Mouse (Mus musculus) forelimb bud, embryonic 11.5 days (tissue): ENCODE data around the gene Ybey.

Source experiments
- DNase-seq: peaks from one replicate; pipeline ENCODE4 v3.0.0-alpha.2; 2012; ENCODE audit warnings: low read depth, low spot score

Gene Ybey

DNA sequence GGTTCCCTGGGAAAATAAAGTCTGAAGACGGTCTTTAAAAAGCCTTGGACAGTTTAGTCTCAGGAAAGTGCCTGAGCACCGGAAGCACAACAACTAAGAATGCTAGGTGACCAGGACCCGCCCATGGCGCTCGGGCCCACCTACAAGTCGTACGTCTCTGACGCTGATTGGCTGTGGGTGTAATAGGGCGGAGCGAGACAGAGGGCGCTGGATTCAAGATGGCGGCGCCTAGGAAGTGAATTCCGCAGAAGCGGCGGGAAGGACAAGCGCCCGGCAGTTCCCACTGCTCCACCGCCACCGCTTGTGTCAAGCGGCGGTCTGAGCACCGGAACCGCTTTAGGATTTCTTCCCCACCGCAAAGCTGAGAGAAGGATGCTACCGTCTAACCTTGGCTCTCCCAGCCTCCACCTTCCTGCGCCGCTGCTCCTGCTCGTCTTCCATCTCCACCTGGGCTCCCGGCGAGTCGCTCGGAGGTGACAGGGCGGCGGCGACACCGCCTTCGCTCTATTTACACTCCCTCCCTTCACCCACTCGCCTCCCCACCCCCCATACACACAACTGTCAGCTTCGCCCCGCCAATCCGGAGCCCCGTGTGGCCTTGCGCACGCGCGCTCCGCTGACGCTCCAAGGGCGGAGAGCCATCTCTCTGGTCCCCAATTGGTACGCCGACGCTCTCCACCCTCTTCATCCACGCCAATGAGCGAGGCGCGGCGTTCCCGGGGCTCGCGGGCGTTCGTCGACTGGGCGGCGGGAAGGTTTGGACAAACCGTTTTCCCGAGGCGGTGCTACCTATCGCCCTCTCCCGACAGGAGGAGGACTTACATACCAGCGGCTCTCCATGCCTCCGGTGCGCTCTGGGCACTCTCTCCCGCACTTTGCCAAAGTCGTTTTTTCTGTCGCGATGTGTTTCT is 26.5 kb downstream of the Ybey start, which contains the start of gene Pcnt:
Pcnt (minus strand) TSS at position 609 of the 911 bp plus-strand sequence.
- peak; percentile 98 for DNase-seq

DNA sequence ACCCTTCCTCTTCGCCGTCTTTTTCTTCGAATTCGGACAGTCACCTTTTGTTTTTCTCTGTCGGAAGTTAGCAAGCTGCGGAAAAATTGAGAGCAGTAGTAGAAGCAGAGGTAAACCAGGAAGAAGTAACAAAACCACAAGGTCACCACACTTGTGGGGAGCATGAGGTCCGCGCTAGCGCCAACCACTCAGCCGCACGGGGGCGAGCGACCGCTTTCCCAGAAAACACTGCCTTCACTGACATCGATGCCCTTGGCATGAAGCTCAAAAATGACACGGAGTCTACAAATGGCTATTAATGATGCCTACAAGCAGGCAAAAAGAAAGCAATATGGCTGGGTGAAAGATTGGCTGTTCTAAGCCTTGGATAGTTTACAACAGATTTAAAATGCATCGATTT is 28.6 kb downstream of the Ybey start, which contains the start of gene AC141477.1:
AC141477.1 (minus strand) TSS at position 164 of the 400 bp plus-strand sequence.
- no peak for DNase-seq

GRCm38 (mm10) chr10:76439107-76439890 is 29.6 kb downstream of the Ybey start:
- DNase-seq = no peak

DNA sequence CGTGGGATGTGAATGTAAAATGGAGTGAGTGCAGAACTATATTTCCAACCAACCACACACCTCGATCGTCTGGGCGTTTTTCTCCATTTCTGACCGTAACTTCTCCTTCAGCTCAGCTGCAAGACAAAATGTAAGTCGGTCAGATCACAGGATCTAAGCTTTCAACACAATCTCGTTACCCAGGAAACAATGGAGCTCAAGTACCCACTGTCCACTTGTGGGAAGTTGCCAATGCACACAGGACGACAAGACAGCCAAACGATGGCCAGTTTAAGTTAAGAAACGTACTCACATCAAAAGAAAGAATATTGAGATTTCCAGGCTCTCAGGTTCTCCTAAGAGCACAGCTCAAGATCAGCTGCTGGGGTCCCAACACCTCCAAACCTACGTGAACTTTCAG is 35.0 kb downstream of the Ybey start:
- no peak for DNase-seq

GRCm38 (mm10) chr10:76425674-76426073 is 43.2 kb downstream of the Ybey start:
- no peak for DNase-seq

- DNase-seq = no peak
Observed at GRCm38 (mm10) chr10:76416811-76417210, 52.1 kb downstream of the Ybey start.
